Comparison of ENCODE assay signal across 8 mouse cellular contexts in genomic region chr9:120739199-120739952, GRCm38 (mm10).
DNase-seq lines count a peak whose midpoint lies in the region; ATAC-seq and TF ChIP-seq lines count a peak whose summit lies in the region.

No protein-coding gene starts in this region.

- H3K9me3 ChIP-seq in forebrain, embryonic 14.5 days (replicated peaks; ENCODE audit: control insufficient read depth, low read length) = no peaks in the 10 kb centered on the region

- no peak for TF ChIP-seq POLR2A in testis, adult 2 months (IDR thresholded peaks at IDR 0.05; ENCODE audit: control insufficient read depth, low read depth, low read length)

- no peaks in the 10 kb centered on the region for H3K36me3 ChIP-seq in forebrain, embryonic 14.5 days (ENCODE audit: control insufficient read depth, insufficient read depth, low read length)
- H3K36me3 ChIP-seq in testis, adult 2 months (ENCODE audit: control insufficient read depth, insufficient read depth, low read length) = no peaks in the 10 kb centered on the region

- intact Hi-C loops in heart, postnatal 36 days (cut with DNase I) = loop anchor here (2.0 to 10.0 kb wide), 3 partner anchors 49 to 193 kb away; no protein-coding TSS in a partner anchor

- WGBS in forebrain, embryonic 14.5 days = 28% methylated on average over 14 of the region's 14 CpGs

- DNase-seq in right cerebral cortex, adult 18-20 months = peak; percentile 31
- DNase-seq in right cerebral cortex, postnatal 14 days = no peak
- peak; percentile 60 for DNase-seq in forebrain, embryonic 14.5 days (ENCODE audit: low spot score)
- peak; percentile 66 to 69 for DNase-seq in heart, postnatal 36 days
- peak; percentile 46 to 55 for DNase-seq in layer of hippocampus, adult 8-10 months (ENCODE audit: low spot score in 2 of 2)
- DNase-seq in spleen, adult 12 weeks (ENCODE audit: low spot score) = no peak

- H3K4me1 ChIP-seq in forebrain, embryonic 14.5 days (ENCODE audit: control insufficient read depth, insufficient read depth, low read length) = peaks cover 16% of the 10 kb centered on the region
- H3K4me1 ChIP-seq in testis, adult 2 months (ENCODE audit: control insufficient read depth, insufficient read depth, low read length) = peaks cover 2% of the 10 kb centered on the region; the same call in 1 of the 2 replicates

- TF ChIP-seq CTCF in testis, adult 2 months (IDR thresholded peaks at IDR 0.05; ENCODE audit: control insufficient read depth, insufficient read depth, insufficient replicate concordance, low read depth, low read length) = no peak

- peak overlapping the region; percentile 61; the same call in 1 of the 2 replicates for H3K27ac ChIP-seq in forebrain, embryonic 14.5 days (ENCODE audit: low read depth, low read length)
- peak overlapping the region; percentile 76 for H3K27ac ChIP-seq in testis, adult 2 months (ENCODE audit: control insufficient read depth, insufficient read depth, low read depth, low read length)

- no peak overlapping the region for H3K4me3 ChIP-seq in forebrain, embryonic 14.5 days (ENCODE audit: low read depth, low read length)
- no peak overlapping the region for H3K4me3 ChIP-seq in testis, adult 2 months (ENCODE audit: control insufficient read depth, low read depth, low read length)

- peak overlapping the region; percentile 21; the same call in 1 of the 2 replicates for H3K9ac ChIP-seq in forebrain, embryonic 14.5 days (ENCODE audit: low read length)

- H3K27me3 ChIP-seq in forebrain, embryonic 14.5 days (replicated peaks; ENCODE audit: control insufficient read depth, insufficient read depth, low read length) = no peaks in the 10 kb centered on the region
- H3K27me3 ChIP-seq in testis, adult 2 months (ENCODE audit: control insufficient read depth, insufficient read depth, low read length) = no peaks in the 10 kb centered on the region

- peak; percentile 50; the same call in 1 of the 2 replicates for ATAC-seq in forebrain, embryonic 14.5 days
- ATAC-seq in megakaryocyte-erythroid progenitor cell, adult 5-6 weeks (replicated peaks; ENCODE audit: low FRiP score, low TSS enrichment, poor library complexity, severe bottlenecking) = peak; percentile 14; the same call in 1 of the 2 replicates

- H3K4me2 ChIP-seq in forebrain, embryonic 14.5 days (ENCODE audit: low read length) = no peak overlapping the region

Comparison
In these comparisons a context has a peak if more than half of its experiments do, and no peak if none do; other contexts are left out.
1. DNase-seq: peak in right cerebral cortex, adult 18-20 months (single experiment), forebrain, embryonic 14.5 days (single experiment), heart, postnatal 36 days (2 of 2) and layer of hippocampus, adult 8-10 months (2 of 2); none in right cerebral cortex, postnatal 14 days (single experiment) and spleen, adult 12 weeks (single experiment).